Mouse (Mus musculus) MEL (cell line): ENCODE data around the gene Crebzf. TPM values are rescaled to one million over a fixed set of nuclear protein-coding genes. Genes with fewer than 3 reads are reported as not detected.

Experiments
- DNase-seq: peaks from one replicate; pipeline ENCODE4 v3.0.0; 2011; ENCODE audit warnings: low read depth, low spot score
- H3K27ac ChIP-seq: 2 replicates; pipeline ENCODE4 v1.5.1; 2012; ENCODE audit warnings: low read depth, mild to moderate bottlenecking, control low read depth, low read length, moderate library complexity; ENCODE audit not compliant: control insufficient read depth
- H3K27me3 ChIP-seq, 2 experiments: fragments of 150-350 bp in 1 of 2; sonication (generic) in 1 of 2; 2 replicates each; pipeline ENCODE4 v1.6.1; 2012; ENCODE audit warnings: low read length in 2 of 2, mild to moderate bottlenecking in 2 of 2, improper control_type of control experiment in 1 of 2, moderate library complexity in 1 of 2; ENCODE audit not compliant: insufficient read depth in 2 of 2, control insufficient read depth in 1 of 2
- H3K36me3 ChIP-seq, 2 experiments: 2 replicates each; pipeline ENCODE4 v1.6.1; 2012 to 2014; ENCODE audit warnings: low read length in 2 of 2, improper control_type of control experiment in 1 of 2, inconsistent platforms in 1 of 2, mild to moderate bottlenecking in 1 of 2; ENCODE audit not compliant: insufficient read depth in 2 of 2, control insufficient read depth in 1 of 2
- H3K4me1 ChIP-seq, 2 experiments: fragments of 150-350 bp in 1 of 2; sonication (generic) in 1 of 2; 2 replicates each; pipeline ENCODE4 v1.6.1; 2012; ENCODE audit warnings: low read length in 2 of 2, improper control_type of control experiment in 1 of 2, mild to moderate bottlenecking in 1 of 2; ENCODE audit not compliant: insufficient read depth in 2 of 2, control insufficient read depth in 1 of 2
- H3K4me3 ChIP-seq, 2 experiments: fragments of 150-350 bp in 1 of 2; sonication (generic) in 1 of 2; 2 replicates each; pipeline ENCODE4 v1.5.1; 2012; ENCODE audit warnings: low read depth in 2 of 2, low read length in 2 of 2, mild to moderate bottlenecking in 2 of 2, moderate library complexity in 2 of 2, control low read depth in 1 of 2, improper control_type of control experiment in 1 of 2; ENCODE audit not compliant: control insufficient read depth in 1 of 2, insufficient read depth in 1 of 2
- H3K79me2 ChIP-seq: 2 replicates; pipeline ENCODE4 v1.6.1; 2012; ENCODE audit warnings: mild to moderate bottlenecking, low read length, moderate library complexity; ENCODE audit not compliant: control insufficient read depth, poor library complexity, insufficient read depth
- H3K9ac ChIP-seq: 2 replicates; pipeline ENCODE4 v1.6.1; 2012; ENCODE audit warnings: low read depth, mild to moderate bottlenecking, control low read depth, low read length, moderate library complexity; ENCODE audit not compliant: control insufficient read depth, poor library complexity, severe bottlenecking
- H3K9me3 ChIP-seq: fragments of 150-350 bp; sonication (generic); replicated peaks from 2 replicates; pipeline ENCODE4 v1.6.1; 2012; ENCODE audit warnings: mild to moderate bottlenecking, low read length, improper control_type of control experiment, moderate library complexity; ENCODE audit not compliant: insufficient read depth
- EP300 ChIP-seq, 2 experiments: IDR thresholded peaks; 2 replicates each; pipeline ENCODE4 v1.6.1; 2011; ENCODE audit warnings: improper control_type of control experiment in 2 of 2, low read length in 2 of 2, low read depth in 1 of 2, mild to moderate bottlenecking in 1 of 2
- ETS1 ChIP-seq: IDR thresholded peaks from 2 replicates; pipeline ENCODE4 v1.6.1; 2012; ENCODE audit warnings: low read depth, mild to moderate bottlenecking, inconsistent platforms, low read length, improper control_type of control experiment, moderate library complexity
- GABPA ChIP-seq: IDR thresholded peaks from 2 replicates; pipeline ENCODE4 v1.6.1; 2012; ENCODE audit warnings: low read depth, mild to moderate bottlenecking, inconsistent platforms, low read length, improper control_type of control experiment, moderate library complexity
- KAT2A ChIP-seq: conservative IDR thresholded peaks from 2 replicates; pipeline ENCODE4 v1.6.1; 2012; ENCODE audit warnings: low read depth, low read length, improper control_type of control experiment, inconsistent platforms
- MAX ChIP-seq: IDR thresholded peaks from 2 replicates; pipeline ENCODE4 v1.6.1; 2011; ENCODE audit warnings: low read length, improper control_type of control experiment
- MXI1 ChIP-seq: IDR thresholded peaks from 2 replicates; pipeline ENCODE4 v1.6.1; 2011; ENCODE audit warnings: mild to moderate bottlenecking, low read depth, low read length, improper control_type of control experiment
- MYB ChIP-seq: IDR thresholded peaks from 2 replicates; pipeline ENCODE4 v1.6.1; 2011; ENCODE audit warnings: mild to moderate bottlenecking, low read depth, low read length, improper control_type of control experiment
- NRF1 ChIP-seq: IDR thresholded peaks from 2 replicates; pipeline ENCODE4 v1.6.1; 2014; ENCODE audit warnings: low read depth, mild to moderate bottlenecking, inconsistent platforms, low read length, improper control_type of control experiment, moderate library complexity; ENCODE audit not compliant: poor library complexity, insufficient read depth, severe bottlenecking
- POLR2A ChIP-seq, 2 experiments: IDR thresholded peaks; 2 replicates each; pipeline ENCODE4 v1.6.1; 2011 to 2012; ENCODE audit warnings: low read length in 2 of 2, mild to moderate bottlenecking in 2 of 2, control low read depth in 1 of 2, improper control_type of control experiment in 1 of 2, low read depth in 1 of 2, moderate library complexity in 1 of 2; ENCODE audit not compliant: control insufficient read depth in 1 of 2, insufficient read depth in 1 of 2, poor library complexity in 1 of 2
- POLR2AphosphoS2 ChIP-seq: IDR thresholded peaks from 2 replicates; pipeline ENCODE4 v1.6.1; 2011; ENCODE audit warnings: low read length, improper control_type of control experiment
- POLR2AphosphoS5 ChIP-seq: IDR thresholded peaks from 2 replicates; pipeline ENCODE4 v1.6.1; 2012; ENCODE audit warnings: low read depth, borderline replicate concordance, mild to moderate bottlenecking, inconsistent platforms, low read length, moderate library complexity, mixed read lengths
- RAD21 ChIP-seq: IDR thresholded peaks from 2 replicates; pipeline ENCODE4 v1.6.1; 2011; ENCODE audit warnings: mild to moderate bottlenecking, low read depth, low read length, improper control_type of control experiment
- SIN3A ChIP-seq: IDR thresholded peaks from 2 replicates; pipeline ENCODE4 v1.6.1; 2012; ENCODE audit warnings: low read length, improper control_type of control experiment, inconsistent platforms
- TBP ChIP-seq: IDR thresholded peaks from 2 replicates; pipeline ENCODE4 v1.8.0; 2011; ENCODE audit warnings: low read depth, low read length, improper control_type of control experiment
- TCF12 ChIP-seq: IDR thresholded peaks from 2 replicates; pipeline ENCODE4 v1.6.1; 2014; ENCODE audit warnings: low read depth, mild to moderate bottlenecking, inconsistent platforms, low read length, improper control_type of control experiment, moderate library complexity
- UBTF ChIP-seq: IDR thresholded peaks from 2 replicates; pipeline ENCODE4 v1.6.1; 2012; ENCODE audit warnings: low read depth, mild to moderate bottlenecking, inconsistent platforms, low read length, improper control_type of control experiment, moderate library complexity, borderline replicate concordance; ENCODE audit not compliant: insufficient read depth
- USF1 ChIP-seq: IDR thresholded peaks from 2 replicates; pipeline ENCODE4 v1.6.1; 2014; ENCODE audit warnings: low read depth, mild to moderate bottlenecking, inconsistent platforms, low read length, improper control_type of control experiment, moderate library complexity
- USF2 ChIP-seq, 2 experiments: IDR thresholded peaks; 2 replicates each; pipeline ENCODE4 v1.6.1; 2011 to 2012; ENCODE audit warnings: improper control_type of control experiment in 2 of 2, low read length in 2 of 2, borderline replicate concordance in 1 of 2, inconsistent platforms in 1 of 2, low read depth in 1 of 2, mild to moderate bottlenecking in 1 of 2; ENCODE audit not compliant: insufficient read depth in 1 of 2
- ZC3H11A ChIP-seq: IDR thresholded peaks from 2 replicates; pipeline ENCODE4 v1.6.1; 2012; ENCODE audit warnings: low read depth, mild to moderate bottlenecking, inconsistent platforms, low read length, improper control_type of control experiment
- polyA plus RNA-seq, 2 experiments: library from polyadenylated mRNA; stranded (reverse) in 1 of 2; unstranded in 1 of 2; fragments of >175 nt in 1 of 2; fragments of >200 nt in 1 of 2; gene quantifications; 2 replicates each; pipeline versions ENCODE4 v1.2.1 to v1.2.4; 2012; ENCODE audit warnings: low replicate concordance in 2 of 2, low read depth in 1 of 2; ENCODE audit not compliant: insufficient read length in 2 of 2, insufficient read depth in 1 of 2, missing spikeins in 1 of 2
- total RNA-seq: library from RNA; depleted of rRNA; stranded (reverse); fragments of 300-350 nt; gene quantifications from 2 replicates; pipeline ENCODE4 v1.2.3, GENCODE M21; 2012

Crebzf gene
- total and polyA plus RNA-seq, 3 experiments, result 63.3 to 152 (median 78.9) TPM

DNA sequence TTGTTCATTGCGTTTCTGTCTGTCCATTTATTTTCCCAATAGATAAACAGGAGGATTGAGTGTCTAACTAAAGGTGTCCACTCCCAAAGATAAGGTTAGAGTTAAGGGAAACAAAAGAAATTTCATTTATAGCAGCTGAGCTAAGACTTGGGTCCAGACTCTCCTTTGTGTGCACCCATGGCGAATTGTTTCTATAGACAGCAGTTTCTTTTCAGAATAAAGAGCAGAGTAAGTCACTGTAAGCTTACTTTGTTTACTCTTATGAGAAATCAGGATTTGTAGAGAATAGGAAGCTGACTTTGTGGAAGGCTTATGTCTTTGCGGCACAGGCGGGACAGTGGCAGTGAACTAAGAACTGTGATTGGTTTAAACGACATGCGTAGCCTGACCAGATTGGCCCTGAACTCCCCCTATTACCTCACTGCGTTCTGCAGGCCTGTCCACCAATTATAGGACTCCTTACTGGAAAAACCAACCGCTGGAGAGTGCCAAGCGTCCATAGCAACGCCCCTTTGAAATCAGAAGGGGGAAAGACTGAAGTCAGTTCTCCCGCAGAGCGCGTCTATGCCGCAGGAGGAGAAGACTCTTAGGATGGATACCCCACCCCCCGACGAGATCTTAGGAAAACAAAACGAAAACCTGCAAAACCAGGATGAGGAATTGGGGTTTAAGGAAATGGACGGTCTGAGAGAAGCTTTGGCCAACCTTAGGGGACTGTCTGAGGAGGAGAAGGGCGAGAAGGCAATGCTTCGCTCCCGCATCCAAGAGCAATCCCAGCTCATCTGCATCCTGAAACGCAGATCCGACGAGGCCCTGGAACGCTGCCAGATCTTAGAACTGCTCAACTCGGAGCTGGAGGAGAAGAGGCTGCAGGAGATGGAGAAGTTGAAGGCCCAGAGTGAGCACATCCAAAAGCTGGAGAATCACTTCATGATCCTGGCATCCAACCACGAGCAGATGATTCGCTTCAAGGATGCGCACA is 16.2 kb upstream of the Crebzf start, which contains the start of gene Ccdc89:
Gene Ccdc89 (plus strand): TSS at position 558 of the 982 bp plus-strand sequence.
- H3K79me2 ChIP-seq, result no peaks in the 10 kb centered on the region
- peaks cover 4 to 6% of the 10 kb centered on the region in 2 experiments; a peak in 2 of 4 replicates for H3K27me3 ChIP-seq
- H3K4me1 ChIP-seq, result no peaks in the 10 kb centered on the region
- H3K4me3 ChIP-seq, result no peak within 1 kb of the TSS
- H3K36me3 ChIP-seq, result no peaks in the 10 kb centered on the region
- DNase-seq, result no peak
- no peak within 1 kb of the TSS for H3K27ac ChIP-seq
- TF ChIP-seq ETS1 (no peak), MAX (no peak), KAT2A (no peak), NRF1 (no peak), GABPA (no peak), POLR2AphosphoS2 (no peak), EP300 (IDR thresholded peaks at IDR 0.05; ENCODE audit: low read depth in 1 of 2, low read length in 2 of 2) (no peak), USF2 (IDR thresholded peaks at IDR 0.05; ENCODE audit: borderline replicate concordance in 1 of 2, insufficient read depth in 1 of 2, low read depth in 1 of 2, low read length in 2 of 2) (no peak), UBTF (no peak), ZC3H11A (no peak), POLR2AphosphoS5 (no peak), POLR2A (IDR thresholded peaks at IDR 0.05; ENCODE audit: control insufficient read depth in 1 of 2, insufficient read depth in 1 of 2, low read depth in 1 of 2, low read length in 2 of 2, poor library complexity in 1 of 2) (no peak), MYB (no peak), RAD21 (no peak), TBP (no peak), SIN3A (no peak), MXI1 (no peak), USF1 (no peak), TCF12 (no peak)
- no peaks in the 10 kb centered on the region for H3K9me3 ChIP-seq
- no peak within 1 kb of the TSS for H3K9ac ChIP-seq
